Comparison of ENCODE assay signal across 8 mouse cellular contexts in genomic region chr16:20804601-20805017, GRCm38 (mm10).
DNase-seq lines count a peak whose midpoint lies in the region; ATAC-seq and TF ChIP-seq lines count a peak whose summit lies in the region.

No protein-coding gene starts in this region.

- peak; percentile 76 for TF ChIP-seq CTCF in G1E (IDR thresholded peaks at IDR 0.05; ENCODE audit: low read depth, low read length)
- TF ChIP-seq CTCF in layer of hippocampus, adult 2 months (conservative IDR thresholded peaks at IDR 0.05), result peak; percentile 93
- peak; percentile 82 for TF ChIP-seq CTCF in lung, adult 2 months (IDR thresholded peaks at IDR 0.05; ENCODE audit: insufficient read depth, low read length)

- no peaks in the 10 kb centered on the region for H3K9me3 ChIP-seq in G1E (replicated peaks)
- H3K9me3 ChIP-seq in forebrain, embryonic 16.5 days (ENCODE audit: control insufficient read depth, low read length), result no peaks in the 10 kb centered on the region
- H3K9me3 ChIP-seq in neural tube, embryonic 15.5 days (replicated peaks), result no peaks in the 10 kb centered on the region

- no peak for TF ChIP-seq POLR2A in lung, adult 2 months (IDR thresholded peaks at IDR 0.05; ENCODE audit: borderline replicate concordance, extremely low read depth, low read depth, low read length)

- H3K36me3 ChIP-seq in G1E (replicated peaks), result no peaks in the 10 kb centered on the region
- H3K36me3 ChIP-seq in forebrain, embryonic 16.5 days (ENCODE audit: control insufficient read depth, insufficient read depth), result no peaks in the 10 kb centered on the region
- no peaks in the 10 kb centered on the region for H3K36me3 ChIP-seq in neural tube, embryonic 15.5 days

- under 1% methylated on average over 7 of the region's 10 CpGs for WGBS in forebrain, embryonic 16.5 days
- under 1% methylated on average over 9 of the region's 10 CpGs for WGBS in lung, adult 2 months
- WGBS in neural tube, embryonic 15.5 days, result 0% methylated on average over 10 of the region's 10 CpGs

- H3K4me3 ChIP-seq in G1E (ENCODE audit: low read depth, low read length), result no peak overlapping the region; the same call in 1 of the 2 replicates
- H3K4me3 ChIP-seq in forebrain, embryonic 16.5 days (replicated peaks; ENCODE audit: low read length), result peak overlapping the region; percentile 46
- H3K4me3 ChIP-seq in layer of hippocampus, adult 2 months, result peak overlapping the region; percentile 54
- peak overlapping the region; percentile 20 for H3K4me3 ChIP-seq in lung, adult 2 months (replicated peaks; ENCODE audit: extremely low read depth, low read depth, low read length)
- peak overlapping the region; percentile 38 for H3K4me3 ChIP-seq in neural tube, embryonic 15.5 days (replicated peaks)

- peak; percentile 75 for DNase-seq in G1E (ENCODE audit: low spot score)
- peak; percentile 87 to 89 for DNase-seq in cerebellum, adult 18-20 months
- peak; percentile 72 for DNase-seq in heart, postnatal 36 days
- peak; percentile 71 to 74 for DNase-seq in layer of hippocampus, adult 2 months (ENCODE audit: low spot score in 2 of 2)
- DNase-seq in lung, adult 2 months, result peak; percentile 66
- peak; percentile 84 for DNase-seq in testis, postnatal 10 days (ENCODE audit: low spot score)

- H3K27ac ChIP-seq in forebrain, embryonic 16.5 days (ENCODE audit: low read length), result no peak overlapping the region
- H3K27ac ChIP-seq in layer of hippocampus, adult 2 months, result peak overlapping the region; percentile 71; the same call in 1 of the 2 replicates
- H3K27ac ChIP-seq in neural tube, embryonic 15.5 days (replicated peaks), result peak overlapping the region; percentile 64

- peaks cover 10% of the 10 kb centered on the region for H3K4me1 ChIP-seq in G1E (ENCODE audit: insufficient read depth, low read depth, low read length)
- H3K4me1 ChIP-seq in forebrain, embryonic 16.5 days (replicated peaks; ENCODE audit: control insufficient read depth, insufficient read depth, low read length), result peaks cover 4% of the 10 kb centered on the region; the same call in 1 of the 2 replicates
- no peaks in the 10 kb centered on the region for H3K4me1 ChIP-seq in lung, adult 2 months (ENCODE audit: control insufficient read depth, insufficient read depth, low read length)
- peaks cover 11% of the 10 kb centered on the region for H3K4me1 ChIP-seq in neural tube, embryonic 15.5 days

- ATAC-seq in G1E (ENCODE audit: extremely low read depth, insufficient number of reproducible peaks, low FRiP score, poor library complexity, severe bottlenecking), result peak; percentile 78
- peak; percentile 85 for ATAC-seq in forebrain, embryonic 16.5 days
- ATAC-seq in neural tube, embryonic 15.5 days (ENCODE audit: low FRiP score), result peak; percentile 79

- H3K27me3 ChIP-seq in G1E (ENCODE audit: insufficient read depth, low read length), result peaks cover 7% of the 10 kb centered on the region; the same call in 1 of the 2 replicates
- no peaks in the 10 kb centered on the region for H3K27me3 ChIP-seq in forebrain, embryonic 16.5 days (replicated peaks; ENCODE audit: control insufficient read depth, insufficient read depth, low read length)
- no peaks in the 10 kb centered on the region for H3K27me3 ChIP-seq in neural tube, embryonic 15.5 days (replicated peaks)

- H3K4me2 ChIP-seq in forebrain, embryonic 16.5 days (ENCODE audit: low read length), result peak overlapping the region; percentile 66
- H3K4me2 ChIP-seq in neural tube, embryonic 15.5 days, result peak overlapping the region; percentile 65

- intact Hi-C loops in heart, postnatal 36 days (cut with DNase I), result loop anchor here (1.0 to 10.0 kb wide), 4 partner anchors 92 to 590 kb away; no protein-coding TSS in a partner anchor

- H3K9ac ChIP-seq in forebrain, embryonic 16.5 days (replicated peaks; ENCODE audit: low read depth, low read length), result peak overlapping the region; percentile 58
- peak overlapping the region; percentile 47 for H3K9ac ChIP-seq in neural tube, embryonic 15.5 days (replicated peaks)
